Mouse (Mus musculus) brain, embryonic 14.5 days (tissue): ENCODE data around the gene Ctxn1.

ENCODE experiments used
- CTCF ChIP-seq: fragments of 200-500 bp; IDR thresholded peaks from 2 replicates; pipeline ENCODE4 v1.5.1; 2012; ENCODE audit warnings: inconsistent platforms, mild to moderate bottlenecking, moderate library complexity, borderline replicate concordance; ENCODE audit not compliant: insufficient read depth, insufficient read length; ENCODE audit errors: extremely low read depth
- POLR2A ChIP-seq: fragments of 200-500 bp; IDR thresholded peaks from 2 replicates; pipeline ENCODE4 v1.6.1; 2012; ENCODE audit warnings: mild to moderate bottlenecking, inconsistent platforms, borderline replicate concordance; ENCODE audit not compliant: poor library complexity, insufficient read depth, insufficient read length, severe bottlenecking; ENCODE audit errors: extremely low read depth

DNA sequence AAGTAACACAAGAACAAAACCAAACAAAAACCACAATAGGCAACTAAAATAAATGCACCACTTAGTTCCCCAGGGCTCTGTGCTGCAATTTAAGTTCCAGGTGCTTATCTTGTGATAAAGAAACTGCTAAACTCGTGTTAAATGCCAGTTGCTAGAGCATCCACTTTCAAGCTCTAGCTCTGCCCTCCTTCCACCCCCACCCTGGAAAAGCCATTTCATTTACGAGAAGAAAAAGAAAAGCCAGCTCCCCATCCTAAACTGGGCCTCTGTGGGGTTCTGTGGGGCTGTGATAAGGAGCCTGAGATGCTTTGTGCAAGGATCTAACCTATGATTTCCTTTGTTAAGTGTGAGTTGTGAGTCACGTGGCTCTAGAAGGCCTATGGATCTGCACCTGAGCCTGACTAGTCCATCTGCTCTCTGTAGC, 45.1 kb upstream of the Ctxn1 start:
- no peak for TF ChIP-seq CTCF
- TF ChIP-seq POLR2A, result no peak
